Mouse (Mus musculus) liver, embryonic 15.5 days (tissue): Measurements from ENCODE around the gene Irf4. TPM values are rescaled to one million over a fixed set of nuclear protein-coding genes. Genes with fewer than 3 reads are reported as not detected.

Source experiments
- ATAC-seq: fragments of 200-750 bp; cut with Nextera tagmentation; 2 replicates; pipeline ENCODE4 v1.8.0; 2017; ENCODE audit warnings: moderate number of reproducible peaks, mild to moderate bottlenecking, moderate library complexity; ENCODE audit not compliant: insufficient read depth
- H3K27ac ChIP-seq: fragments of 300-500 bp; sonication (generic); replicated peaks from 2 replicates; pipeline ENCODE4 v1.5.1; 2015; ENCODE audit warnings: mild to moderate bottlenecking, inconsistent platforms
- H3K27me3 ChIP-seq: fragments of 300-500 bp; sonication (generic); 2 replicates; pipeline ENCODE4 v1.6.1; 2015; ENCODE audit warnings: mild to moderate bottlenecking, inconsistent platforms
- H3K36me3 ChIP-seq: fragments of 300-500 bp; sonication (generic); replicated peaks from 2 replicates; pipeline ENCODE4 v1.6.1; 2015; ENCODE audit warnings: moderate library complexity, mild to moderate bottlenecking, inconsistent platforms
- H3K4me1 ChIP-seq: fragments of 300-500 bp; sonication (generic); replicated peaks from 2 replicates; pipeline ENCODE4 v1.6.1; 2015; ENCODE audit warnings: inconsistent platforms
- H3K4me2 ChIP-seq: fragments of 300-500 bp; sonication (generic); 2 replicates; pipeline ENCODE4 v1.6.1; 2015; ENCODE audit warnings: moderate library complexity, mild to moderate bottlenecking, inconsistent platforms
- H3K4me3 ChIP-seq: fragments of 300-500 bp; sonication (generic); replicated peaks from 2 replicates; pipeline ENCODE4 v1.5.1; 2015; ENCODE audit warnings: mild to moderate bottlenecking, inconsistent platforms
- H3K9ac ChIP-seq: fragments of 300-500 bp; sonication (generic); 2 replicates; pipeline ENCODE4 v1.6.1; 2015; ENCODE audit warnings: moderate library complexity, mild to moderate bottlenecking, inconsistent platforms
- H3K9me3 ChIP-seq: fragments of 300-500 bp; sonication (generic); replicated peaks from 2 replicates; pipeline ENCODE4 v1.6.1; 2016; ENCODE audit warnings: inconsistent platforms
- WGBS: fragments of 180-500 bp; shearing (Covaris S2); methylation state at CpG from one replicate; pipeline ENCODE4 v1.1.7; 2015; ENCODE audit warnings: mixed read lengths; ENCODE audit not compliant: insufficient replicate concordance; 5-methylcytosine and 5-hydroxymethylcytosine counted together
- polyA plus RNA-seq: library from polyadenylated mRNA; unstranded; fragments of >200 nt; fragmentation: Nextera tagmentation; extraction: Ambion mirVana; gene quantifications from 2 replicates; pipeline ENCODE4 v1.2.1, GENCODE M21; 2015

The Irf4 gene
- polyA plus RNA-seq, 1 experiment from 2014 or later, result 0.30 TPM

DNA sequence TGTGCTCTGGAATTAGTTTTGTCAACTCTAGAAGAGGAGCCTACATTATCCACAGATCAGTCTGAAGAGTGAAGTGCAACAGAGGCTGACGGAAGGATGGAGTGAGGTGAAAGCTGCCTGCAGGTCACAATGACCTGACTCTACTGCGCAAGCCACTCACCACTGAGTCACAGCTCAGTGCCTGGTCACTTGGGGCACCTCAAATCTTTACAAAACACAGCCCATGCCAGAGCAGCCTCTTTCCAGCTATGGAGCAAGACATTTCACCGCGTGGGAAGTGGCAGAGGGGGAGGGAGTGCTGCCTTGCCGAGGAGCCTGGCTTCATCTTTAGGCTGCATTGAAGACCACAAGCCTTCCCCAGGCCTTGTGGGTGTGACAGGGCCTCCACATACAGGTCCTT, 65.2 kb downstream of the Irf4 start:
- no peaks in the 10 kb centered on the region for H3K27me3 ChIP-seq
- H3K4me3 ChIP-seq, result no peak overlapping the region
- no peak for ATAC-seq
- no peaks in the 10 kb centered on the region for H3K4me1 ChIP-seq
- H3K36me3 ChIP-seq, result peaks cover 15% of the 10 kb centered on the region; the same call in 1 of the 2 replicates
- no peak overlapping the region for H3K4me2 ChIP-seq
- 66% methylated on average over 5 of the region's 5 CpGs for WGBS
- H3K9ac ChIP-seq, result no peak overlapping the region
- H3K27ac ChIP-seq, result no peak overlapping the region
- H3K9me3 ChIP-seq, result no peaks in the 10 kb centered on the region

Other genes starting within 250 kb of the Irf4 start
- gene Uqcrfs1, start 203.9 kb upstream of the Irf4 start, polyA plus RNA-seq, result 164 and 165 TPM in 2 replicates
- 6.9 and 7.9 TPM in 2 replicates for gene Dusp22, start 89.2 kb upstream of the Irf4 start, polyA plus RNA-seq
- not detected in 2 replicates for gene Hus1b, start 198.5 kb downstream of the Irf4 start, polyA plus RNA-seq
- 11.9 and 12.4 TPM in 2 replicates for gene Exoc2, start 224.9 kb downstream of the Irf4 start, polyA plus RNA-seq
- 0.09 TPM in 1 of 2 replicates, not detected in the other for gene Gm5447, start 225.0 kb downstream of the Irf4 start, polyA plus RNA-seq